Mouse (Mus musculus) CD4-positive, CD25-positive, alpha-beta regulatory T cell, adult 2 months (primary cell): ENCODE measurements at regions not wholly inside any gene's neighbourhood (a gene's known extent, or its start where the extent isn't known, plus 50 kb on each side); places are given as distances from the start of the nearest gene placed in this dataset.

Source experiments
- DNase-seq: peaks from one replicate; pipeline ENCODE4 v3.0.0-alpha.2; 2012; ENCODE audit warnings: low read depth, low spot score

- DNase-seq = no peak
Observed at GRCm38 (mm10) chr16:31598409-31598988, 64.7 kb upstream of the Dlg1 start.

- DNase-seq = no peak
Observed at GRCm38 (mm10) chr16:31598989-31599421, 64.2 kb upstream of the Dlg1 start.

DNA sequence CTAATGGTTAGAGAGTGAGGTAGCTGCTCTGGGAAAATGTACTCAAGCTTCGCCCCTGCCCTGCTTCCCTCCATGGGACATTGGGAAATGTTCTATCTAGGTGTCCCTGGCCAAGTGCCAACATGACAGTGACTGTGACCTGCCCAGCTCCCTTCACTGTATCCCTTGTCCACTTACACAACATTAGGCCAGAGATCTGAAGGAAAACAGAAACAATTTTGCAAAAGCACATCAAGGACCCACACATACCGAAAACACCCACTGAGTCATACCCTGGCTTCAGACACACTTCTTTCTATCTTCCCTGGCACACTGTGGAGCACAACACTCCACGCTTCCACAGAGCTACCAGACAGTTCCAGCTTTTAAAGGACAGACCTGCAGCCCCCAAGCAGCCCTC, 62.0 kb upstream of the Dlg1 start:
- no peak for DNase-seq

GRCm38 (mm10) chr16:31603185-31603584, 60.1 kb upstream of the Dlg1 start:
- no peak for DNase-seq

- DNase-seq = no peak
Observed at GRCm38 (mm10) chr16:31606389-31607177, 56.7 kb upstream of the Dlg1 start.

- DNase-seq = no peak
Observed at GRCm38 (mm10) chr16:31608964-31609363, 54.3 kb upstream of the Dlg1 start.

DNA sequence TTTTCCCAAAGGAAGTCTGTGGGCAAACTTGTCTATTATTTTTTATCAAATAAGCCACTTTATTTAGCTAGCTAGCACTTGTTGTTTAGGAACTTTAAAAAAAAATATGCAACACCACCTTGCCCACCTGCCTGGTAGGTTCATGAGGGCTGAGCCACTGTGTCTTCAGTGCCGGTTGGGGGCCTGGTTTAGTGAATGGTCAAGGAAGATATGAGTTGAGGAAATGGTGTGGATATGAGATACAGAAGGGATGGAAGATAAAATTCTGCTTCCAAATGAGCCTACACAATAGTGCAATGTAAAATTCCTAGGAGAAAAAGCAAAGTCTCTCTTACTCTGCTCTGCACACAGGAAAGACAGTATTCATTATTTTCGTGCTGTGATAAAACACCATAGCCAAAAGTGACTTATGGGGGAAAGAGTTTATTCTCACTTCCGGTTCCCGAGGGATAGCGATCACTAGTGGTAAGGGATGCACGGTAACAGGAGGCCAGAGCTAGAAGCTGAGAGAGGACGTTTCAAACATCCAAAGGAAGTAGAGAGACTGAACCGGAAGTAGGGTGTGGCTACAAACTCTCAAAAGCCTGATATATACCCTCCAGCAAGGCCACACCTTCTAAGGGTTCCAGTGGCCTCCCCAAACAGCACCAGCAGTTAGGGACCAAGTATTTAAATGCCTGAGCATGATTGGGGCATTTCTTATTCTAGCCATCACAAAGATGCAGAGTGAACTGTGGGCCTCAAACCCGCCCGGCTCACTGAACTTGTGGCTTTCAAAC, 53.7 kb upstream of the Dlg1 start:
- DNase-seq = no peak
